Mouse (Mus musculus) small intestine, adult 2 months (tissue): ENCODE measurements around the gene Nectin2. TPM values are rescaled to one million over a fixed set of nuclear protein-coding genes. Genes with fewer than 3 reads are reported as not detected.

Source experiments
- H3K27ac ChIP-seq: fragments of 200-500 bp; 2 replicates; pipeline ENCODE4 v1.5.1; 2012; ENCODE audit warnings: low read depth, low read length, control low read depth, inconsistent platforms; ENCODE audit not compliant: insufficient read depth
- H3K27me3 ChIP-seq: fragments of 200-500 bp; 2 replicates; pipeline ENCODE4 v1.6.1; 2012; ENCODE audit warnings: mild to moderate bottlenecking, moderate library complexity, low read length, inconsistent platforms; ENCODE audit not compliant: control insufficient read depth, insufficient read depth
- H3K36me3 ChIP-seq: fragments of 200-500 bp; 2 replicates; pipeline ENCODE4 v1.6.1; 2012; ENCODE audit warnings: mild to moderate bottlenecking, low read length, control low read depth, inconsistent platforms; ENCODE audit not compliant: control insufficient read depth, insufficient read depth
- H3K4me1 ChIP-seq: fragments of 200-500 bp; 2 replicates; pipeline ENCODE4 v1.6.1; 2012; ENCODE audit warnings: low read length, inconsistent platforms, mixed read lengths; ENCODE audit not compliant: control insufficient read depth, insufficient read depth, insufficient read length
- H3K4me3 ChIP-seq: fragments of 200-500 bp; 2 replicates; pipeline ENCODE4 v1.5.1; 2012; ENCODE audit warnings: low read depth, mild to moderate bottlenecking, control low read depth, inconsistent platforms, low read length, moderate library complexity
- CTCF ChIP-seq: fragments of 200-500 bp; IDR thresholded peaks from 2 replicates; pipeline ENCODE4 v1.5.1; 2012; ENCODE audit warnings: low read depth, mild to moderate bottlenecking, control low read depth, inconsistent platforms, low read length, moderate library complexity, mixed read lengths; ENCODE audit not compliant: insufficient replicate concordance, insufficient read length; ENCODE audit errors: extremely low read depth
- POLR2A ChIP-seq: fragments of 200-500 bp; IDR thresholded peaks from 2 replicates; pipeline ENCODE4 v1.6.1; 2012; ENCODE audit warnings: low read depth, mild to moderate bottlenecking, control low read depth, inconsistent platforms, low read length, moderate library complexity
- WGBS: fragments of 180-500 bp; shearing (Covaris S2); methylation state at CpG from one replicate; pipeline ENCODE4 v1.1.7; 2018; 5-methylcytosine and 5-hydroxymethylcytosine counted together
- polyA plus RNA-seq: library from polyadenylated mRNA; depleted of rRNA; stranded (reverse); fragments of >200 nt; gene quantifications from 2 replicates; pipeline ENCODE4 v1.2.3, GENCODE M21; 2012

The Nectin2 gene
- polyA plus RNA-seq, 1 experiment = 208 TPM

DNA sequence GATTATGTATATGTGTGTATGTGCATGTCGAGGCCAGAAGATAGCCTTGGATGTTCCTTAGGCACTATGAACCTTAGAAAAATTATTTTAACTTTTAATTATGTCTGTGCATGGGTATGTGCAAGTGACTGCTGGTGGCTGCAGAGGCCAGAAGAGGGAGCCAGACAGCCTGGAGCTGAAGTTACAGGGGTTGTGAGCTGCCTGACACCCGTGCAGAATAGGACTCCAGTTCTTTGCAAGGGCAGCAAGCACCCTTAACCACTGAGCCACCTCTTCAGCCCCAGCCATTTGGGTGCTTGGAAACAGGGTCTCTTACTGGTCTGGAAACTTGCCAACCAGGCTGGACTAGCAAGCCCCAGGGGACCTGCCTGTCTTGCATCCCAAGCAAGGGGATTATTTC is 4.7 kb upstream of the Nectin2 start:
- 88% methylated on average over 2 of the region's 2 CpGs for WGBS
- Histone ChIP-seq H3K27ac (peak overlapping the region; percentile 44; the same call in 1 of the 2 replicates), H3K4me3 (no peak overlapping the region), H3K36me3 (no peaks in the 10 kb centered on the region), H3K27me3 (no peaks in the 10 kb centered on the region), H3K4me1 (peaks cover 23% of the 10 kb centered on the region)
- TF ChIP-seq POLR2A (no peak), CTCF (no peak)

GRCm38 (mm10) chr7:19754065-19754464 is 3.8 kb upstream of the Nectin2 start:
- 82% methylated on average over 1 of the region's 1 CpGs for WGBS
- Histone ChIP-seq H3K27me3 (no peaks in the 10 kb centered on the region), H3K36me3 (no peaks in the 10 kb centered on the region), H3K27ac (peak overlapping the region; percentile 11; the same call in 1 of the 2 replicates), H3K4me1 (peaks cover 21% of the 10 kb centered on the region), H3K4me3 (no peak overlapping the region)
- TF ChIP-seq POLR2A (no peak), CTCF (no peak)

DNA sequence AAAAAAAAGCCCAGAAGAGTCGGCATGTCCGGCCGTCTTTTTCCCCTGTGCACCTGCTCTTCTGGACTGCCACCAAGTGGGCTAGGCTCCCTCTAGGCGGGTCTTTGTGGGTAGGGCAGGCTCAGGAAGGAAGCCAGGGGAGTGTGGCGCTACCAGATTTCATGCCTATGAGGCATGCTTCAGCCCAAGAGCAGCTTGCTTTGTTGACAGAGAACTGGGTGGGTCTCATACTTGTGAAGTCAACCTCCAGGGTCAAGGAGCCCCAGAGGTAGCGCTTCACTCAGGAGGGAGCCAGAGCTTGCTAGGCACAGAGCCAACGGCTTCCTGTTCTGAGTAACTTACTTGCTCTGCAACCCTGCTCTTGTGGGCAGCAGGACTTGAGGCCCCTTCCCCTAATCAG is 3.3 kb upstream of the Nectin2 start:
- Histone ChIP-seq H3K36me3 (no peaks in the 10 kb centered on the region), H3K4me1 (peaks cover 20% of the 10 kb centered on the region), H3K27ac (no peak overlapping the region; the same call in 1 of the 2 replicates), H3K27me3 (no peaks in the 10 kb centered on the region), H3K4me3 (no peak overlapping the region)
- no peak for TF ChIP-seq CTCF
- TF ChIP-seq POLR2A = no peak
- 17% methylated on average over 7 of the region's 7 CpGs for WGBS

- Histone ChIP-seq H3K4me1 (peaks cover 14% of the 10 kb centered on the region), H3K36me3 (no peaks in the 10 kb centered on the region), H3K27ac (no peak overlapping the region), H3K4me3 (no peak overlapping the region), H3K27me3 (no peaks in the 10 kb centered on the region)
- 81% methylated on average over 8 of the region's 8 CpGs for WGBS
- peak; percentile 57; the same call in 1 of the 2 replicates for TF ChIP-seq CTCF
- no peak for TF ChIP-seq POLR2A
Measured at GRCm38 (mm10) chr7:19752652-19753051, 2.4 kb upstream of the Nectin2 start.

DNA sequence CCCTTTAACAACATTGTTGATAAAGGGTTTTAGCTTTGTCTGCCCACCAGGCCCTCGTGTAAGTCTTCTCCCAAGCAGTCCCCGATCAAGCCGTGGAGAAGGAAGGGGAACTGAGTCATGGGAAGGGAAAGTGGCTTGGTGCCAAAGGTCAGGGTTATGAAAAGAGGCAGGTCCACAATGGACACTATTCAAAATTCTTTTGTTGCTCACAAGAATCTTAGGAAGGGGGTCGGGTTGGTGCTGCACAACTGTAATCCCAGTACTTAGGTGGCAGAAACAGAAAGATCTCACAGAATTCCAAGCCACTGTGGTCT is 744 bp upstream of the Nectin2 start:
- TF ChIP-seq POLR2A = no peak
- no peak for TF ChIP-seq CTCF
- no peaks in the 10 kb centered on the region for H3K27me3 ChIP-seq
- no peak overlapping the region for H3K4me3 ChIP-seq
- no peak overlapping the region; the same call in 1 of the 2 replicates for H3K27ac ChIP-seq
- no peaks in the 10 kb centered on the region for H3K36me3 ChIP-seq
- H3K4me1 ChIP-seq = peaks cover 16% of the 10 kb centered on the region
- 14% methylated on average over 4 of the region's 4 CpGs for WGBS

- TF ChIP-seq POLR2A (no peak; the same call in 1 of the 2 replicates), CTCF (peak; percentile 85)
- WGBS = under 1% methylated on average over 46 of the region's 46 CpGs
- Histone ChIP-seq H3K36me3 (no peaks in the 10 kb centered on the region), H3K4me1 (peaks cover 21% of the 10 kb centered on the region), H3K27ac (peak overlapping the region; percentile 98), H3K27me3 (no peaks in the 10 kb centered on the region), H3K4me3 (peak overlapping the region; percentile 92)
Measured at GRCm38 (mm10) chr7:19749389-19750216, 680 bp downstream of the Nectin2 start.
